In genomic region chrX:36456031-36456430, GRCm38 (mm10) we compare ENCODE assay signal across 10 mouse cellular contexts. TPM values are rescaled to one million over a fixed set of nuclear protein-coding genes. Genes with fewer than 3 reads are reported as not detected.
DNase-seq lines count a peak whose midpoint lies in the region; ATAC-seq and TF ChIP-seq lines count a peak whose summit lies in the region.
"Had no signal": no experiment of that assay in that cellular context is flagged by ENCODE, and none has a peak within 500 bp of the region (broad histone marks: within the 10 kb centered on the region; RNA-seq: fewer than 3 reads in every experiment).

No protein-coding gene starts in this region.

- no peak overlapping the region for H3K27ac ChIP-seq in forebrain, postnatal 0 days (ENCODE audit: low read depth, low read length)
- H3K27ac ChIP-seq in forebrain, embryonic 13.5 days, result no peak overlapping the region
- H3K27ac ChIP-seq in neural tube, embryonic 15.5 days (replicated peaks), result no peak overlapping the region
- H3K27ac ChIP-seq: heart, embryonic 13.5 days; liver, embryonic 13.5 days had no signal

- H3K27me3 ChIP-seq in forebrain, postnatal 0 days (ENCODE audit: insufficient read depth, low read length), result no peaks in the 10 kb centered on the region
- H3K27me3 ChIP-seq in forebrain, embryonic 13.5 days, result no peaks in the 10 kb centered on the region
- H3K27me3 ChIP-seq in neural tube, embryonic 15.5 days (replicated peaks), result no peaks in the 10 kb centered on the region
- H3K27me3 ChIP-seq in Patski, result peaks cover 4% of the 10 kb centered on the region
- H3K27me3 ChIP-seq: heart, embryonic 13.5 days; liver, embryonic 13.5 days had no signal

- DNase-seq in forebrain, postnatal 0 days, result peak; percentile 6
- peak; percentile 18 for DNase-seq in neural tube, embryonic 10.5 days (ENCODE audit: extremely low spot score, low spot score)
- DNase-seq in Patski (ENCODE audit: low read depth, low spot score), result no peak
- DNase-seq in kidney, postnatal 10 days, result peak; percentile 49
- DNase-seq in retina, embryonic 14.5 days (ENCODE audit: low spot score), result peak; percentile 30
- DNase-seq: liver, embryonic 13.5 days had no signal

- H3K4me3 ChIP-seq in forebrain, postnatal 0 days (ENCODE audit: low read depth, low read length), result no peak overlapping the region
- no peak overlapping the region for H3K4me3 ChIP-seq in forebrain, embryonic 13.5 days
- no peak overlapping the region for H3K4me3 ChIP-seq in neural tube, embryonic 15.5 days (replicated peaks)
- H3K4me3 ChIP-seq: heart, embryonic 13.5 days; liver, embryonic 13.5 days had no signal

- in situ Hi-C loops in Patski (cut with MboI; ENCODE audit: low pct_unique_long_range_greater_than_20kb), result no loop called here

- no peaks in the 10 kb centered on the region for H3K36me3 ChIP-seq in forebrain, postnatal 0 days (ENCODE audit: insufficient read depth)
- H3K36me3 ChIP-seq in forebrain, embryonic 13.5 days (ENCODE audit: poor library complexity, severe bottlenecking), result no peaks in the 10 kb centered on the region
- no peaks in the 10 kb centered on the region for H3K36me3 ChIP-seq in neural tube, embryonic 15.5 days
- H3K36me3 ChIP-seq: heart, embryonic 13.5 days; liver, embryonic 13.5 days had no signal

- H3K9ac ChIP-seq in forebrain, postnatal 0 days, result no peak overlapping the region
- no peak overlapping the region for H3K9ac ChIP-seq in forebrain, embryonic 13.5 days
- H3K9ac ChIP-seq in neural tube, embryonic 15.5 days (replicated peaks), result no peak overlapping the region
- H3K9ac ChIP-seq: heart, embryonic 13.5 days; liver, embryonic 13.5 days had no signal

- 44% methylated on average over 1 of the region's 1 CpGs for WGBS in forebrain, postnatal 0 days
- WGBS in forebrain, embryonic 13.5 days, result 50% methylated on average over 1 of the region's 1 CpGs
- WGBS in neural tube, embryonic 15.5 days, result 26% methylated on average over 1 of the region's 1 CpGs

- POLR2A ChIA-PET in Patski (lab: Charles Lee), result no interaction called here

- CTCF ChIA-PET in Patski (lab: Charles Lee), result interaction anchor here (1.1 kb wide), 1 partner anchor 14 kb away, joined by 3 read pairs; no protein-coding TSS in a partner anchor

- no peaks in the 10 kb centered on the region for H3K9me3 ChIP-seq in forebrain, postnatal 0 days (ENCODE audit: low read length)
- no peaks in the 10 kb centered on the region for H3K9me3 ChIP-seq in forebrain, embryonic 13.5 days (replicated peaks)
- H3K9me3 ChIP-seq in neural tube, embryonic 15.5 days (replicated peaks), result no peaks in the 10 kb centered on the region
- H3K9me3 ChIP-seq: heart, embryonic 13.5 days; liver, embryonic 13.5 days had no signal

- peak; percentile 46 for TF ChIP-seq CTCF in forebrain, postnatal 0 days (IDR thresholded peaks at IDR 0.05; ENCODE audit: low read depth)
- peak; percentile 73 for TF ChIP-seq CTCF in Patski (IDR thresholded peaks at IDR 0.05)

- no peaks in the 10 kb centered on the region for H3K4me1 ChIP-seq in forebrain, postnatal 0 days (ENCODE audit: insufficient read depth)
- no peaks in the 10 kb centered on the region for H3K4me1 ChIP-seq in forebrain, embryonic 13.5 days
- no peaks in the 10 kb centered on the region for H3K4me1 ChIP-seq in neural tube, embryonic 15.5 days
- H3K4me1 ChIP-seq: heart, embryonic 13.5 days; liver, embryonic 13.5 days had no signal

- no peak for ATAC-seq in forebrain, postnatal 0 days
- no peak for ATAC-seq in forebrain, embryonic 13.5 days
- no peak for ATAC-seq in neural tube, embryonic 15.5 days (ENCODE audit: low FRiP score)
- no peak for ATAC-seq in Patski
- ATAC-seq in granulocyte monocyte progenitor cell, adult 5-6 weeks (replicated peaks; ENCODE audit: poor library complexity, severe bottlenecking), result no peak

- H3K4me2 ChIP-seq in forebrain, postnatal 0 days (ENCODE audit: low read depth), result no peak overlapping the region
- H3K4me2 ChIP-seq in forebrain, embryonic 13.5 days, result no peak overlapping the region
- no peak overlapping the region for H3K4me2 ChIP-seq in neural tube, embryonic 15.5 days
- H3K4me2 ChIP-seq: heart, embryonic 13.5 days; liver, embryonic 13.5 days had no signal

RNA-seq across cellular contexts. Expression of gene Gm14569, which starts 35.6 kb away (rescaled TPM):
- 0.05 TPM in 1 of 2 replicates, not detected in the other for total RNA-seq in forebrain, postnatal 0 days (2014; rRNA removed)
- polyA plus RNA-seq in forebrain, postnatal 0 days (2015; fragmentation: Nextera tagmentation; extraction: Ambion mirVana), result not detected in 2 replicates
- polyA plus RNA-seq in forebrain, embryonic 13.5 days (2015; fragmentation: Nextera tagmentation; extraction: Ambion mirVana), result not detected in 2 replicates
- not detected in 2 replicates for polyA plus RNA-seq in neural tube, embryonic 15.5 days (2015; fragmentation: Nextera tagmentation; extraction: Ambion mirVana)
- not detected for polyA plus RNA-seq in Patski (2021)
- not detected in 2 replicates for total RNA-seq in granulocyte monocyte progenitor cell, adult 5-6 weeks (2014; fragmentation: Nextera tagmentation)
- not detected in 2 replicates for total RNA-seq in granulocyte monocyte progenitor cell, adult 5-6 weeks (2017)
- polyA plus RNA-seq: heart, embryonic 13.5 days; liver, embryonic 13.5 days had no signal

RNA-seq across cellular contexts. Expression of gene Gm6268, which starts 55.0 kb away (rescaled TPM):
- not detected in 2 replicates for total RNA-seq in forebrain, postnatal 0 days (2014; rRNA removed)
- polyA plus RNA-seq in forebrain, postnatal 0 days (2015; fragmentation: Nextera tagmentation; extraction: Ambion mirVana), result not detected in 2 replicates
- polyA plus RNA-seq in forebrain, embryonic 13.5 days (2015; fragmentation: Nextera tagmentation; extraction: Ambion mirVana), result not detected in 2 replicates
- not detected in 2 replicates for polyA plus RNA-seq in neural tube, embryonic 15.5 days (2015; fragmentation: Nextera tagmentation; extraction: Ambion mirVana)
- not detected for polyA plus RNA-seq in Patski (2021)
- total RNA-seq in granulocyte monocyte progenitor cell, adult 5-6 weeks (2014; fragmentation: Nextera tagmentation), result not detected in 2 replicates
- not detected in 2 replicates for total RNA-seq in granulocyte monocyte progenitor cell, adult 5-6 weeks (2017)
- polyA plus RNA-seq: heart, embryonic 13.5 days; liver, embryonic 13.5 days had no signal
